Mouse (Mus musculus): ENCODE results near the gene Gm3460.
"Not testable (repeated sequence)": the region's sequence is repeated elsewhere in the genome, so short reads cannot be mapped to it uniquely, and the experiment has no call there.

The Gm3460 gene
- long read RNA-seq, experiment 1, result 0 reads
- long read RNA-seq, experiment 2, result 0 reads

- intact Hi-C loops (cut with DNase I), result not testable (repeated sequence)
Measured at GRCm38 (mm10) chr14:6622318-6622717, at the start of gene Gm3460. Gene Gm3460, minus strand, starts transcription at chr14:6622418.

DNA sequence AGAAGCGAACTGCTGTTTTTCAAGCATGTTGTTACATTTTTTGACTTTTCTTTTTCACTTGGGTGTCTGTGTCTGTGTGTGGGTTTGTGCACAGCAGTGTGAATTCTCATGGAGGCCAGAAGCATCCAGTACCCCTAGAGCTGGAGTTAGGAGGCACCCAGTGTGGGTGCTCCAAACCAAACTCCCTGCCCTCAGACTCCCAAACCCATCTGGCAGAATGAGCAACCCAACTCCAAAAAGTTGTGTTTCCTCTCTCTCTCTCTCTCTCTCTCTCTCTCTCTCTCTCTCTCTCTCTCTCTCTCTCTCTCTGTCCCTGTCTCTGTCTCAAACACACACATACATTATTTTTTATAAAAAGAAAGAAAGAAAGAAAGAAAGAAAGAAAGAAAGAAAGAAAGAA lies 15.8 kb downstream of the Gm3460 start:
- intact Hi-C loops (cut with DNase I), result not testable (repeated sequence)

DNA sequence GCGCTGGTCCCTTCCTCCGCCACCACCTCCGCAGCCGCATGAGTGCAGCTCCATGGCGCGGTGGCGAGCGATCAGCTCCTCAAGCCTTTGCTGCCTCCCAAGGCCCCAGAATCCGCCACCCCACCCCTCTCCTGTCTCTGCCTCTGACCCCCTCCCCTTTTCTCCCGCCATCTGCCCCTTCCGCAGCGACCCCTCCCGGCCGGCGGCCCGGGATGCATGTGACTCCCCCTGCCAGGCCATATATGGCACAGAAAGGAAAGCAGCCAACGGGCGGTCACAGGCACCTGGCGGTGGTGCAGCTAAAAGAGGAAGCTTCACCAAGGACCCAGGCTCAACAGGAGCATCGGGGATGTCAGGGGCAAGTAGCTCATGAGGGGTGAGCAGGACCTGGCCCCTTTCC lies 17.2 kb downstream of the Gm3460 start:
- intact Hi-C loops (cut with DNase I), result not testable (repeated sequence)

GRCm38 (mm10) chr14:6604551-6604950 lies 17.7 kb downstream of the Gm3460 start:
- intact Hi-C loops (cut with DNase I), result not testable (repeated sequence)

GRCm38 (mm10) chr14:6590513-6590912 lies 31.7 kb downstream of the Gm3460 start, which contains the start of gene Gm3629:
Gene Gm3629, minus strand, starts transcription at chr14:6590613.
- intact Hi-C loops (cut with DNase I), result not testable (repeated sequence)
